Mouse (Mus musculus): Measurements from ENCODE around the gene 1110012L19Rik.
"Not testable (repeated sequence)": the region's sequence is repeated elsewhere in the genome, so short reads cannot be mapped to it uniquely, and the experiment has no call there.

1110012L19Rik gene

GRCm38 (mm10) chrX:70385276-70385961 lies at the start of gene 1110012L19Rik:
Gene 1110012L19Rik, plus strand, starts transcription at chrX:70385877.
- peak; percentile 60 for DNase-seq (ENCODE audit: low read depth, low spot score)

- DNase-seq (ENCODE audit: low read depth, low spot score) = no peak
Measured at GRCm38 (mm10) chrX:70362985-70363384, 22.7 kb upstream of the 1110012L19Rik start.

DNA sequence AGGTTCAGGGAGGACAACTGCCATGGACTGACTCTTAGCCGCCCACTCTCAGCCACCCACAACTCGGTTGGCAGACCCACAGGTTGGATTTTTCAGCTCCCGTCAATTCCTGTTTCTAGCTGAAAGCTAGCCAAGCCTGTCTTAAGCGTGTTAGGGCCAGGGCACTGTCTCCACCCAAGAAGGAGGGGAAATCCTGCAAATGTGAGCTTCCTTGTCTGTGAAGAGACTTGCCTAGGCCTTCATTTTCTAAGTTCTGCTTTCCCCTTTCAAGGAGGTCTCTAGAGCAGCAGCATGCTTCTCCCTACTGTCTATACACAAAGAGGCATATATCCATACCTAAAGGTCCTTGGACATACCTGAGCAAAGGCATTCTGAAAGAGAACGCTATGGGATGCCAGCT lies 22.2 kb upstream of the 1110012L19Rik start:
- no peak for DNase-seq (ENCODE audit: low read depth, low spot score)

- no peak for DNase-seq (ENCODE audit: low read depth, low spot score)
Measured at GRCm38 (mm10) chrX:70364202-70364601, 21.5 kb upstream of the 1110012L19Rik start.

DNA sequence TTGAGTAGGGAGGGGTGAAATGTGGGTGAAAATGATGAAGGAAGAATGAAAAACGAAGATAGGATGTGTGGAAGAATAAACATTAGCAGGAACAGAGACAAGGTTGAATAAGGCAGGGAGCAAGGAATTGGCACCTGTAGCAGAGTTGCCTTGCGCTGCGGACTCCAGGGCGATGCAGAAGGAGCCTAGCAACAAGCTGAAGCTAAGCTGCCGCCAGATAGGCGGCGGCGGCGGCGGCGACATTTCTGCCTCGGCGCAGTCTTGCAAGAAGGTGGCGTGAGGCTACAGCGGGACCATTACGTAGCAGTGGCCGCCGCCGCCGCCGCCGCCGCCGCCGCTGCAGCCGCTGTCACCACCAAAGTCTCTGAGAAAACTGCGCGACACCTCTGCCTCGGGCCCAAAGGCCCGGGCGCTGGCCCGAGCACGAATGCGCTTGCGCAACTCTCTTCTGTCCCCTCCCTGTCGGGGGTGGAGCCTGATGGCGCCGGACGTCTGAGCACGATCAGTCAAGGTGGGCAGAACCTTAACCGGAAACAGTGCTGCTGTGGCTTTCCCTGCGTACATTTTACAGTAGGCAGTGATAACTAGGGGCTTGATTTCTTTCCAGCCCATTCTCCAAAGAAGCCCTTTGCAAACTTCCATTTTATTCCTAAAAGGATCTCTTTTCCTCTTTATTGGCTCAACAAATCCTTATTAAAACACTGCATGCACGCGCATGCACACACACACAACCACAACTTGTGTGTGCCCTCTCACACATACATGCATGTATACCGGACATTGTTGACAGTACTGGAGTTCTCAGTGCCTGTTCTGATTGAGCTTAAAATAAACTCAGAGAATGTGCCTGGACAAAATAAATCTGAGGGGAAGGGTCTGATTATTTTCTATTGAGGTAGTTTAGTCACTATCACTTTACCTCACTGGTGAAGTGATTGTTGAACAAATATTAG lies 20.7 kb upstream of the 1110012L19Rik start, which contains the start of gene Ids:
Gene Ids (minus strand): TSS at position 424 of the 953 bp plus-strand sequence.
- peak; percentile 57 for DNase-seq (ENCODE audit: low read depth, low spot score)

DNA sequence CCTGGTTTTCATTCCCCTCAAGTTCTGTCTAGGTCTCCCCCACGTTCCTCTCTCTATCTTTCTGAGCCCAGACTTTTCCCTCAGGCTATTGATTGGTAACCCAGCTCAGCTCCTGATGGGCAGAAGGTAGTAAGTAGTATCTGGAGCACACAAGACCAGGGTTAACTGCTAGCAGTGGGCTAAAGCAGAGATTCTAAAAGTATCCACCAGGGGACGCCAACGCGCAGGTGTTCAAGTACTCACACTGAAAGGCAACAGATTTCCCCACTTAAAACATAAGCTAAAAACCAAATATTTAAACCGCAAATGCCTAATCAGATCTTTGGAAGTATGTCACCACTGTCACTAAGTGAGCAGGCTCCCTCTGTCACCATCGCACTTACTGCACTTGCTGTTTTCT lies 15.9 kb upstream of the 1110012L19Rik start:
- DNase-seq (ENCODE audit: low read depth, low spot score) = not testable (repeated sequence)

DNA sequence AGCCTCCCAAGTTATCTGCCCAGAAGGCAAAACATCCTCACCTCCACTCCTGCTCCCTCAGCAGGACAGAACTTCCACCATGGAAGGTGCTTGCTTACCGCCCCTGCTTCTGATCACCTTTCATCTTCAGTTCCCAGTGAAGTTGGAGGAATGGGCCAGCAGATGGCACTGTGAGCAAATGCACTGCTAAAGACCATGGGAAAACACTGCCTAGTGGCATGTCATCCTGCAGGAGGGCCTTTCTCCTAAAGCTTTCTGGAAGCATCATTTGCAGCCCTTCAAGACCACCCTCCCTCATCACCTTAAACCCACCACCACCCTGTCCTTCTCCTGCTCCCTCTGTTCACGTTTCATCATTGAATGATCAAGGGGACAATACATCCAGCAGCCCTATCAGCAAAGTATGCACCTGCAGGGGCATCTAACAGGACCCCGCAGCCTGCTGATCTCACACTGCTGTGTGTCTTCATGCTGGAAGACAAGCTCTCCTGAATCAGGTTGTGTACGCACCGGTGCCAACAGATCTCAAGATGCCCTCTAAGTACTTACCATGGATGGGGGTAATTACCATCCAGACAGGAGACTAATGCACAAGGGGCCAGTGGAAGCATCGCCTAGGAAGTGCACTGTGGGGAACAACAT lies 11.1 kb upstream of the 1110012L19Rik start:
- DNase-seq (ENCODE audit: low read depth, low spot score) = not testable (repeated sequence)

GRCm38 (mm10) chrX:70384917-70385275 lies 781 bp upstream of the 1110012L19Rik start:
- no peak for DNase-seq (ENCODE audit: low read depth, low spot score)

DNA sequence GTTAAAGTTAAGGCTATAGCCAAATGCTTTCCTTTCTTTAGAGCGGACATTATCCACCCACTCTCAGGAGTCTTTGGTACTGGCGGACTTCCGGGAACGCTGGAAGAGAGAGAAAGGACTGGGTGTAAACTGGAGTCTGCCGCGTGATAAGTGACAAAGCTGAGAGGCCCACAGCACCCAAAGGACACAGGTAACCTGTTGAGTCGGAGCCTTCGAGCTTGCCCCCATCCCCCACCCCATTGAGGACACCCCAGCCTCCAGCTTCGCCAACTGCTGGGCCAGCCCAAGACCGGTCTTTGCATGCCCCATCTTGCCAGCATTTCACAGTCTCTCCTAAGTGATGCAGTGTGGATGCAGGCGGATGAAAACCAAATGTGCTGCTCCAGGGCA lies 280 bp downstream of the 1110012L19Rik start:
- no peak for DNase-seq (ENCODE audit: low read depth, low spot score)

DNA sequence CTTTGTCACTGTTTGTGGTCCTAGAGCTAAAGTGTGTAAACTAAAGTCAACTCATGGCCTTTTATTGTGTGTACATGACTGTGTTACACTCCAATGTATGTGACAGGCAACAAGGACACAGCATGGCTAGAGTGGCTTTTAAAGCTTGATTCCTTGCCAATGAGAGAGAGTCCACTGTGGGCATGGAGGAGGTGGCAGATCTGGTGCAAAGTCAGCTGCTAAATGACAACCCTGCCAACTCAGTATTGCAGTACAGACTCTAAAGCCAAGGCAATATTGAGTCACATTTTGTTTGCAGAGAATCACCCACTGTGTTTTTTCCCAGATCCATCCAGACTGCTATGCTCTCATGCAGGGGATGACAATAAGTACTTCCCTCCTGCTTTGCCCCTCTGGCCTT lies 7.0 kb downstream of the 1110012L19Rik start:
- not testable (repeated sequence) for DNase-seq (ENCODE audit: low read depth, low spot score)

- not testable (repeated sequence) for DNase-seq (ENCODE audit: low read depth, low spot score)
Measured at GRCm38 (mm10) chrX:70425473-70425872, 39.8 kb downstream of the 1110012L19Rik start.
